ENCODE assay signal across 10 mouse cellular contexts in the genomic region with DNA sequence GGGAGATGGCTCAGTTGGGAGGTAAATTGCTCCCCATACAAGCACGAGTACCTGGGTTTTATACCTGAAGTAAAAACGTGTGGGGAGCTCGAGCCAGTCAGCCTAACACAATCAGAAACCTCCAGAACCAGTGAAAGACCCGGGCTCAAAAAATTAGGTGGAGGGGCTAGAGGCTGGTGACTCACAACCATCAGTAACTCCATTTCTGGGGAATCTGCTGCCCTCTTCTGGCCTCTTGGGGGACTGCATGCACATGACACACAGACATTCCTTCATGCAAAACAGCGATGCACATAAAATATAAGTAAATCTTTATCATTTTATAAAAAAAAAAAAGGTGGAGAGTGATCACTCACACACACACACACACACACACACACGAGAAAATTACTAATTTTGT. TPM values are rescaled to one million over a fixed set of nuclear protein-coding genes. Genes with fewer than 3 reads are reported as not detected.
DNase-seq lines count a peak whose midpoint lies in the region; ATAC-seq and TF ChIP-seq lines count a peak whose summit lies in the region.
"Had no signal": no experiment of that assay in that cellular context is flagged by ENCODE, and none has a peak within 500 bp of the region (broad histone marks: within the 10 kb centered on the region; RNA-seq: fewer than 3 reads in every experiment).

No protein-coding gene starts in this region.

- ATAC-seq in midbrain, embryonic 14.5 days (ENCODE audit: low FRiP score, low TSS enrichment), result no peak
- no peak for ATAC-seq in midbrain, embryonic 15.5 days (replicated peaks)
- ATAC-seq in hindbrain, postnatal 0 days, result no peak

- WGBS in midbrain, embryonic 14.5 days, result 65% methylated on average over 6 of the region's 6 CpGs
- WGBS in midbrain, embryonic 15.5 days, result 72% methylated on average over 6 of the region's 6 CpGs
- 65% methylated on average over 6 of the region's 6 CpGs for WGBS in hindbrain, postnatal 0 days
- 77% methylated on average over 6 of the region's 6 CpGs for WGBS in small intestine, adult 2 months

- no peak overlapping the region for H3K27ac ChIP-seq in midbrain, embryonic 14.5 days (replicated peaks; ENCODE audit: low read depth, low read length)
- no peak overlapping the region for H3K27ac ChIP-seq in midbrain, embryonic 15.5 days
- H3K27ac ChIP-seq in hindbrain, postnatal 0 days, result no peak overlapping the region
- no peak overlapping the region for H3K27ac ChIP-seq in small intestine, adult 2 months (ENCODE audit: insufficient read depth, low read depth, low read length)
- H3K27ac ChIP-seq: midbrain, embryonic 12.5 days had no signal

- DNase-seq in gastrocnemius, adult 18-20 months (ENCODE audit: low spot score), result peak; percentile 59
- no peak for DNase-seq in gastrocnemius, postnatal 14 days
- DNase-seq in midbrain, embryonic 14.5 days, result peak; percentile 60
- DNase-seq in adrenal gland, postnatal 36 days, result peak; percentile 22 to 48
- peak; percentile 63 for DNase-seq in hindbrain, postnatal 0 days (ENCODE audit: low spot score)
- no peak for DNase-seq in MN1 (ENCODE audit: low spot score)

- intact Hi-C loops in gastrocnemius, postnatal 14 days (cut with DNase I; ENCODE audit: low total_unique reads), result no loop called here

- H3K4me2 ChIP-seq in midbrain, embryonic 14.5 days (ENCODE audit: low read length), result no peak overlapping the region
- no peak overlapping the region for H3K4me2 ChIP-seq in midbrain, embryonic 15.5 days
- no peak overlapping the region for H3K4me2 ChIP-seq in hindbrain, postnatal 0 days (ENCODE audit: low read depth, low read length)
- H3K4me2 ChIP-seq: midbrain, embryonic 12.5 days had no signal

- H3K4me1 ChIP-seq in midbrain, embryonic 14.5 days (ENCODE audit: control insufficient read depth, insufficient read depth, low read length), result peaks cover 6% of the 10 kb centered on the region; the same call in 1 of the 2 replicates
- H3K4me1 ChIP-seq in midbrain, embryonic 15.5 days, result peaks cover 19% of the 10 kb centered on the region
- H3K4me1 ChIP-seq in hindbrain, postnatal 0 days (ENCODE audit: insufficient read depth, low read length), result peaks cover 7% of the 10 kb centered on the region; the same call in 1 of the 2 replicates
- peaks cover 3% of the 10 kb centered on the region; the same call in 1 of the 2 replicates for H3K4me1 ChIP-seq in small intestine, adult 2 months (ENCODE audit: control insufficient read depth, insufficient read depth, insufficient read length, low read length)

- peaks cover 9% of the 10 kb centered on the region for H3K36me3 ChIP-seq in midbrain, embryonic 14.5 days (ENCODE audit: control insufficient read depth, insufficient read depth, low read length)
- peaks cover 11% of the 10 kb centered on the region; the same call in 1 of the 2 replicates for H3K36me3 ChIP-seq in midbrain, embryonic 15.5 days (replicated peaks)
- H3K36me3 ChIP-seq in hindbrain, postnatal 0 days (ENCODE audit: insufficient read depth, low read length), result peaks cover 8% of the 10 kb centered on the region; the same call in 1 of the 2 replicates
- H3K36me3 ChIP-seq in small intestine, adult 2 months (ENCODE audit: control insufficient read depth, insufficient read depth, low read length), result peaks cover 16% of the 10 kb centered on the region

- H3K9me3 ChIP-seq in midbrain, embryonic 14.5 days (ENCODE audit: control insufficient read depth, low read length), result no peaks in the 10 kb centered on the region
- H3K9me3 ChIP-seq in midbrain, embryonic 15.5 days, result no peaks in the 10 kb centered on the region
- H3K9me3 ChIP-seq in hindbrain, postnatal 0 days (ENCODE audit: low read length), result no peaks in the 10 kb centered on the region
- H3K9me3 ChIP-seq: midbrain, embryonic 12.5 days had no signal

- peak; percentile 76 for TF ChIP-seq CTCF in hindbrain, postnatal 0 days (IDR thresholded peaks at IDR 0.05; ENCODE audit: low read depth)
- peak; percentile 60; the same call in 1 of the 2 replicates for TF ChIP-seq CTCF in small intestine, adult 2 months (IDR thresholded peaks at IDR 0.05; ENCODE audit: extremely low read depth, insufficient read length, insufficient replicate concordance, low read depth, low read length)

- no peak overlapping the region for H3K9ac ChIP-seq in midbrain, embryonic 14.5 days (replicated peaks; ENCODE audit: low read length)
- no peak overlapping the region for H3K9ac ChIP-seq in midbrain, embryonic 15.5 days
- no peak overlapping the region for H3K9ac ChIP-seq in hindbrain, postnatal 0 days (replicated peaks; ENCODE audit: low read length)
- H3K9ac ChIP-seq: midbrain, embryonic 12.5 days had no signal

- no peak overlapping the region for H3K4me3 ChIP-seq in midbrain, embryonic 14.5 days (replicated peaks; ENCODE audit: low read depth, low read length)
- no peak overlapping the region for H3K4me3 ChIP-seq in midbrain, embryonic 15.5 days
- no peak overlapping the region for H3K4me3 ChIP-seq in hindbrain, postnatal 0 days (ENCODE audit: low read length)
- H3K4me3 ChIP-seq in small intestine, adult 2 months (ENCODE audit: low read depth, low read length), result no peak overlapping the region
- H3K4me3 ChIP-seq: midbrain, embryonic 12.5 days had no signal

- no peak for TF ChIP-seq POLR2A in small intestine, adult 2 months (IDR thresholded peaks at IDR 0.05; ENCODE audit: low read depth, low read length)

- no peaks in the 10 kb centered on the region for H3K27me3 ChIP-seq in midbrain, embryonic 14.5 days (ENCODE audit: control insufficient read depth, insufficient read depth, low read length)
- no peaks in the 10 kb centered on the region for H3K27me3 ChIP-seq in midbrain, embryonic 15.5 days (replicated peaks)
- no peaks in the 10 kb centered on the region for H3K27me3 ChIP-seq in hindbrain, postnatal 0 days (ENCODE audit: insufficient read depth, low read length)
- no peaks in the 10 kb centered on the region for H3K27me3 ChIP-seq in small intestine, adult 2 months (ENCODE audit: control insufficient read depth, insufficient read depth, low read length)
- H3K27me3 ChIP-seq: midbrain, embryonic 12.5 days had no signal

RNA-seq across cellular contexts. Expression of a gene that starts 4.2 kb away (rescaled TPM):
- 100 to 1,000 TPM in 1 of 2 experiments, 10 to 100 TPM in 1; 99.5 to 105 TPM for total RNA-seq in gastrocnemius, adult 18-20 months (2021)
- total RNA-seq in gastrocnemius, postnatal 14 days (2021), result 10 to 100 TPM; 16.4 to 18.9 TPM
- 5.0 and 6.5 TPM in 2 replicates for polyA plus RNA-seq in midbrain, embryonic 14.5 days (2014; fragmentation: Nextera tagmentation; extraction: Ambion mirVana)
- 6.5 and 7.1 TPM in 2 replicates for polyA plus RNA-seq in midbrain, embryonic 15.5 days (2015; fragmentation: Nextera tagmentation; extraction: Ambion mirVana)
- 10 to 100 TPM; 18.4 to 22.3 TPM for total RNA-seq in adrenal gland, postnatal 36 days (2021)
- total RNA-seq in hindbrain, postnatal 0 days (2014; rRNA removed), result 6.6 and 7.7 TPM in 2 replicates
- 4.9 and 5.2 TPM in 2 replicates for polyA plus RNA-seq in hindbrain, postnatal 0 days (2015; fragmentation: Nextera tagmentation; extraction: Ambion mirVana)
- polyA plus RNA-seq in small intestine, adult 2 months (2012; rRNA removed), result 1.3 and 1.7 TPM in 2 replicates

RNA-seq across cellular contexts. Expression of a gene that starts 32.4 kb away (rescaled TPM):
- total RNA-seq in gastrocnemius, adult 18-20 months (2021), result not detected
- total RNA-seq in gastrocnemius, postnatal 14 days (2021), result not detected
- polyA plus RNA-seq in midbrain, embryonic 14.5 days (2014; fragmentation: Nextera tagmentation; extraction: Ambion mirVana), result 0.18 TPM in 1 of 2 replicates, not detected in the other
- polyA plus RNA-seq in midbrain, embryonic 15.5 days (2015; fragmentation: Nextera tagmentation; extraction: Ambion mirVana), result 0.27 and 0.33 TPM in 2 replicates
- not detected for total RNA-seq in adrenal gland, postnatal 36 days (2021)
- 1.8 and 1.9 TPM in 2 replicates for total RNA-seq in hindbrain, postnatal 0 days (2014; rRNA removed)
- polyA plus RNA-seq in hindbrain, postnatal 0 days (2015; fragmentation: Nextera tagmentation; extraction: Ambion mirVana), result 0.28 TPM in 2 replicates
- polyA plus RNA-seq in small intestine, adult 2 months (2012; rRNA removed), result 0.19 TPM in 1 of 2 replicates, not detected in the other
- total RNA-seq: hematopoietic stem cell, adult 5-6 weeks had no signal
- polyA plus RNA-seq: midbrain, embryonic 12.5 days had no signal

RNA-seq across cellular contexts. Expression of a gene that starts 46.9 kb away (rescaled TPM):
- total RNA-seq in gastrocnemius, adult 18-20 months (2021), result 10 to 100 TPM in 1 of 2 experiments, 1 to 10 TPM in 1; 7.2 to 12.8 TPM
- total RNA-seq in gastrocnemius, postnatal 14 days (2021), result 10 to 100 TPM; 17.6 to 31.6 TPM
- 252 and 477 TPM in 2 replicates for polyA plus RNA-seq in midbrain, embryonic 14.5 days (2014; fragmentation: Nextera tagmentation; extraction: Ambion mirVana)
- 320 and 370 TPM in 2 replicates for polyA plus RNA-seq in midbrain, embryonic 15.5 days (2015; fragmentation: Nextera tagmentation; extraction: Ambion mirVana)
- total RNA-seq in adrenal gland, postnatal 36 days (2021), result 100 to 1,000 TPM; 366 to 550 TPM
- 22.3 and 27.1 TPM in 2 replicates for total RNA-seq in hindbrain, postnatal 0 days (2014; rRNA removed)
- polyA plus RNA-seq in hindbrain, postnatal 0 days (2015; fragmentation: Nextera tagmentation; extraction: Ambion mirVana), result 229 and 263 TPM in 2 replicates
- polyA plus RNA-seq in small intestine, adult 2 months (2012; rRNA removed), result 17.5 and 42.9 TPM in 2 replicates

Comparison
In these comparisons a context has a peak if more than half of its experiments do, and no peak if none do; other contexts are left out.
1. DNase-seq: peak in gastrocnemius, adult 18-20 months (single experiment), midbrain, embryonic 14.5 days (single experiment), adrenal gland, postnatal 36 days (2 of 2) and hindbrain, postnatal 0 days (single experiment); none in gastrocnemius, postnatal 14 days (single experiment) and MN1 (single experiment).
2. RNA of a gene that starts 4.2 kb away (total RNA-seq): 99.5 to 105 TPM in gastrocnemius, adult 18-20 months; 18.4 to 22.3 TPM in adrenal gland, postnatal 36 days, 16.4 to 18.9 TPM in gastrocnemius, postnatal 14 days and 6.6 to 7.7 TPM in hindbrain, postnatal 0 days; every median in the first group is over 4 times any median in the second.
3. RNA of a gene that starts 46.9 kb away (total RNA-seq): 366 to 550 TPM in adrenal gland, postnatal 36 days; 17.6 to 31.6 TPM in gastrocnemius, postnatal 14 days, 22.3 to 27.1 TPM in hindbrain, postnatal 0 days and 7.2 to 12.8 TPM in gastrocnemius, adult 18-20 months; every median in the first group is over 10 times any median in the second.